Mouse (Mus musculus): ENCODE measurements around the gene Slc9a7. TPM values are rescaled to one million over a fixed set of nuclear protein-coding genes. Genes with fewer than 3 reads are reported as not detected.

Slc9a7 gene
- polyA plus RNA-seq (2012; rRNA removed): 1.4 TPM in 2 replicates

GRCm38 (mm10) chrX:20291282-20292039, at the start of gene Slc9a7:
TSS of gene Slc9a7 (minus strand) at chrX:20291807.
- DNase-seq (ENCODE audit: low read depth, low spot score): no peak
- 20% methylated on average over 49 of the region's 65 CpGs for WGBS

- WGBS: 10% methylated on average over 2 of the region's 2 CpGs
- DNase-seq (ENCODE audit: low read depth, low spot score): no peak
Observed at GRCm38 (mm10) chrX:20335722-20336121, 44.1 kb upstream of the Slc9a7 start.

DNA sequence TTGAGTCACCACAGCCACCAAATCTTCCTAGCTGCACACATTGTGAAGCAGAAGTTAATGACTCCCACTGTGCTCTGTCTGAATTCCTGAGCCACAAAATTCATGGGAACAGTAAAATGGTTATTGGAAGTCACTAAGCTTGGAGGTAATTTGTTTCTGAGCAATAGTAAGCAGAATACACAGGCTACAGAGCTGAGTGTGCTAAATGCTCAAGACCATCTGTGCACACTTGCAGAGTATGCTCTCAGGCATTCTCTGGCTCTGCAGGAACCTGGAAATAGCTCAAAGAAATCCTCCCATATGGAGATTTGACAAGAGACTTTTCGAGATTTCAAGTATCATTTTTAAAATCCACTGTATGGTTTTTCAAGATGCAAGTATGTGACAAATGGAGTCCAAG, 41.1 kb upstream of the Slc9a7 start:
- WGBS: 35% methylated on average over 1 of the region's 1 CpGs

GRCm38 (mm10) chrX:20307215-20307614, 15.6 kb upstream of the Slc9a7 start:
- WGBS: 22% methylated on average over 3 of the region's 3 CpGs

More for the DNA sequence above, 41.1 kb upstream of the Slc9a7 start:
- no peak for DNase-seq (ENCODE audit: low read depth, low spot score)

GRCm38 (mm10) chrX:20305941-20306340, 14.3 kb upstream of the Slc9a7 start:
- DNase-seq (ENCODE audit: low read depth, low spot score): no peak

More at GRCm38 (mm10) chrX:20307215-20307614, 15.6 kb upstream of the Slc9a7 start:
- no peak for DNase-seq (ENCODE audit: low read depth, low spot score)

DNA sequence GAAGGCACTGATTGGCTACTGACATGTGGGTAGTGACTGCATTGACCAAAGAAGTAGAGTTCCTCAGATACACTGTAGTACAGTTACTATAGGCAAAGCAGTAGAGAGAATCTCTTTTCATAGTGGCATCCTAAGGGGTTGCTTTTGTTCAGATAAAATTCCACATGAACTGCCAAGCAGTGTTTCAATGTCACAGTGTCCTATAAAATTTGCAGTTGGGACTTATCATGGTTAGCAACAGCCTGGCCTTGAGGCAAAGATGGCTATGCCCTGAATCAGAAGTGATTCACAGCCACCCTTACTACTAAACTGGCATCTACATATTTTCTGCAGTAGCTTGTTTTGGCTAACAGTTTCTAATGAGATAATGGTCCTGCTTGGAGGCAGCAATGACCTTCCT, 11.7 kb upstream of the Slc9a7 start:
- no peak for DNase-seq (ENCODE audit: low read depth, low spot score)

DNA sequence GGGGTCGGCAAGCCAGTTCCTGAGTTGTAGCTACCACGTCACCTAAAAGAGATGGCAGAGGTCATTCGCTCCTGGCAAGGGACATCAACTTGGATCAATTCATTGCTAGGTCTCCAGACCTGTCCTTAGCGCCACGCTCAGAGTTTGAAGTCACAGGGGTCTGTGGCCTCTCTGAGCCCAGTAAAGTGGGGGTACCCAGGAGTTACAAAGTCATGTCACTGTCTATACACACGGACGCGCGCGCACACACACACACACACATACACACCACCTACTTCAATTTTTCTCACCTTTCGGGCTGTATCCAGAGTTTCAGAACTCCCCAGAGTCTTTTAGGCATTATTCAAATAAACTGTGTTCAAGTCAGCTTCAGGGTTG, 422 bp upstream of the Slc9a7 start:
- WGBS: 38% methylated on average over 11 of the region's 11 CpGs
- no peak for DNase-seq (ENCODE audit: low read depth, low spot score)

DNA sequence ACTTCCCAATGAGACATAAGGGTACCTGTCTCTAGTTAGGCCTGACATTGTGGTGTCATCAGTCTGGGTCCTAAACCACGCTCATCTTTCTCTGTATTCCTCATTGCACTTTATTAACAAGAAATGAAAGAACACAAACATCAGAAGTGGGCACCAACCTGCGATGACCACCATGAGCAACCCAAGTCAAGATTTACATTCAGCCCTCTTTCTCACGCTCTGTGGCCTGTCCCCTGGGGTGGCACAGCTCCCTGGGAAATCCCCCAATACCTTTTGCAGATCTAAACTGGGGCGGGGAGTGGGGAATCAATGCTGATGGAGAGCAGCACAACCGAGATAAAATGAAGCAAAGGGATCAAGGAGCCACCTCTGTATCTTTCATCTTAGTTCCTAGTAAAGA, 892 bp downstream of the Slc9a7 start:
- no peak for DNase-seq (ENCODE audit: low read depth, low spot score)
- WGBS: 36% methylated on average over 5 of the region's 5 CpGs

GRCm38 (mm10) chrX:20288674-20289073, 2.9 kb downstream of the Slc9a7 start:
- 84% methylated on average over 3 of the region's 3 CpGs for WGBS
- DNase-seq (ENCODE audit: low read depth, low spot score): no peak

- 68% methylated on average over 2 of the region's 2 CpGs for WGBS
- no peak for DNase-seq (ENCODE audit: low read depth, low spot score)
Observed at GRCm38 (mm10) chrX:20286254-20286653, 5.4 kb downstream of the Slc9a7 start.

DNA sequence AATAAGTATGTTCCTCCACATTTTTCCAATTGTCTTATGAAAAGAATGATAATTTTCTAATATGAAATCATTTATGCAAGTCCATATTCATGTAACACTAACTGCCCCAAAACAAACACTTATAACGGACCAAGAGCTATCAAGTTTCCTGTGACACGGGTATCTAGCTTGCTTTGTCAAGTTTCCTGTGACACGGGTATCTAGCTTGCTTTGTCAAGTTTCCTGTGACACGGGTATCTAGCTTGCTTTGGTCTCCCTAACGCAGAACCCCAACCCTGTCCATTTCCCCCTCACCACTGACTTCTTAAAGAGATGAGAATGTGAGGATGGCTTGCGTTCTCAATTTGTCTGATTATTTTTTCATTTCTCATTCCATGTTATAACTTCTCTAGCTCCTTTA, 12.2 kb downstream of the Slc9a7 start:
- 80% methylated on average over 6 of the region's 6 CpGs for WGBS
- DNase-seq (ENCODE audit: low read depth, low spot score): no peak

GRCm38 (mm10) chrX:20273854-20274253, 17.8 kb downstream of the Slc9a7 start:
- no peak for DNase-seq (ENCODE audit: low read depth, low spot score)

DNA sequence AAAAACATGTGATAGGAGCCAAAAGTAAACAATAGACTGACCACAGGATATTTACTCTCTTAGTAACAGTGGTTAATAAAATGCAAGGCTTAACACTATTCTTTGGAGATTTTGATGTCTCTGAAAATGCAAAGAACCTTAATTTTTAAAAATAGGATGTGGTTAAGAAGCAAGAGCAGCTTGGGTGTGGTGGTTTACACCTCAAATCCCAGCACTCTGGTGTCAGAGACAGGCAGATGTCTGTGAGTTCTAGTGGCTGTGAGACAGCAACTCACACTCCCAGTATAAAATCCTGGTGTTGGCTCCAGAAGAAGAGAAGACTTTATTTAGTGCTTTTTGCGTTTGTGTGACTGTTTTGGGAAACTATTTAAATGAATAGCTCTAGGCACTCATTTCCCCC, 19.6 kb downstream of the Slc9a7 start:
- no peak for DNase-seq (ENCODE audit: low read depth, low spot score)
- WGBS: 24% methylated on average over 1 of the region's 1 CpGs

- no peak for DNase-seq (ENCODE audit: low read depth, low spot score)
Observed at GRCm38 (mm10) chrX:20269980-20270379, 21.6 kb downstream of the Slc9a7 start.

DNA sequence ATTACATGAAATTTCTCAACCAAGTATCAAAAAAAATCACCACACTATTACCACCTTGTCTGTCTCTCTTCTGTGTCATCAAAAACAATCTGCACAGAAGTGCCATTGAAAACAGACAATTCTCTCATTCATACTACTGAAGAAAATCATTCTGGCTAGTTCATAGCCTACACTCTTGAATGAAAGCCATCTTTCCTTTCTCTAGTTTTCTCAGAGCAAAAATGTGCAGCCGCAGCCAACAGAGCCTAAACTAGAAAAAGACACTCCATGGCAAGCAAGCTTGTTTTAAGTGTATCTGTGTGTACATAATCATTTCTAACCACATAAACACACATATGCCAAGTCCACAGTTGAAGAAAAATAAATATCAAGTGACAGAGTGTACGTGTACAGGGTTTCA, 27.2 kb downstream of the Slc9a7 start:
- DNase-seq (ENCODE audit: low read depth, low spot score): no peak
- 68% methylated on average over 2 of the region's 2 CpGs for WGBS

More at GRCm38 (mm10) chrX:20269980-20270379, 21.6 kb downstream of the Slc9a7 start:
- WGBS: 75% methylated on average over 3 of the region's 3 CpGs

DNA sequence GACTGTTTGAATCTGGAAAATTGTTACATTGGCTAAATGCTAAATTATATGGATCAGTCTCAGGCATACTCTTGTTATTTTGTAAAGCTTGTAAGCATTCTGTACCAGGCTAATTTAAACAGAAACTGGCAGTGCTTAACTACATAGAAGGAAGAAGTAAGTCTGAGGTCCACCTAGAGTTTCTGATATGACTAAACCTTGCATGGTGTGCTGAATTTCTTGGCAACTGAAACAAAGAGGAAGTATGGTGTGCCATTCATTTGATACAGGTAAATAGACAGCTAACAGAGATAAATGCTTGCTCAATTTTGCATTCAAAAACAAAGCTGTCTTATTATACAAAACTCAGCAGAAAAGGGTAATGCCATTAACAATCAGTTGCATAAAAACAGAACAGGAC, 63.5 kb downstream of the Slc9a7 start:
- DNase-seq (ENCODE audit: low read depth, low spot score): no peak

- 82% methylated on average over 2 of the region's 2 CpGs for WGBS
- DNase-seq (ENCODE audit: low read depth, low spot score): no peak
Observed at GRCm38 (mm10) chrX:20221486-20221885, 70.1 kb downstream of the Slc9a7 start.

GRCm38 (mm10) chrX:20185616-20186015, 106.0 kb downstream of the Slc9a7 start:
- no peak for DNase-seq (ENCODE audit: low read depth, low spot score)
- WGBS: 67% methylated on average over 3 of the region's 3 CpGs

- no peak for DNase-seq (ENCODE audit: low read depth, low spot score)
- 78% methylated on average over 1 of the region's 1 CpGs for WGBS
Observed at GRCm38 (mm10) chrX:20176792-20177191, 114.8 kb downstream of the Slc9a7 start.

- DNase-seq (ENCODE audit: low read depth, low spot score): no peak
Observed at GRCm38 (mm10) chrX:20168430-20168829, 123.2 kb downstream of the Slc9a7 start.

DNA sequence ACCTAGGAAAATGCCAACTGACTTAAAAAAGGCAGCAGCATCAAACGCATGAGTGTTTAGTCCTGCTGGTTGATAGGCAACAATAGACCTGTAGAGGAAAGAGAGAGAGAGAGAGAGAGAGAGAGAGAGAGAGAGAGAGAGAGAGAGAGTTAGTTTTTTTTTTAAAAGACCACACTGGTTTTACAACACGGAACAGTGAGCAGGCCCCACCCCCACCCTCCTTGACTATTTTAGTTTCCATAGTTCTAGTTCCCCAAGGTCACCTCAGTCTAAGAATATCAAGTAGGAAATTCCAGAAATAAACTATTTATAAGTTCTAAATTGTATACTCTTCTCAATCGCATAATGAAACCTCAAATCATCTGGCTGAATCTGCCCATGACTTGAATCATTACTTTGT, 126.6 kb downstream of the Slc9a7 start:
- no peak for DNase-seq (ENCODE audit: low read depth, low spot score)
- 60% methylated on average over 3 of the region's 3 CpGs for WGBS

DNA sequence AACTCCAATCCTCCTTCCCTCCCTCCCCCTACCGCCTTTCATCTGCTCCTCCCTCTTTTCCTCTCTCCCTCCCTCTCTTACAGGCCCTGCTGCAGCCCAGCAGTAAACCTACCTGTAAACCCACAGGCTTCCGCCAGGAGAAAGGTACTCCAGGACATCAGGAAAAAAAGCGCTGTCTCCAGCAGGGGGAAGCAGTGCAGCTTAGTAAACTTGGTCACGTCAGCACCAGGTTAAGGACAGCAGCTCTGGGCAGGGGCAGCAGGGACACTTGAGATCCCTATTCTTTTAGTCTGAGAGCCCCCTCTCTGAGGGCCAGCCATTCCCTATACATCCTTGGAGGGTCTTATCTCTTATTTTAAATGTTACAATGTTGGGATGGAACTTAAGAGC, 129.3 kb downstream of the Slc9a7 start:
- WGBS: 15% methylated on average over 4 of the region's 4 CpGs

More for the DNA sequence above, 129.3 kb downstream of the Slc9a7 start:
- DNase-seq (ENCODE audit: low read depth, low spot score): peak; percentile 7
